Mouse (Mus musculus): ENCODE measurements at regions not wholly inside any gene's neighbourhood (a gene's known extent, or its start where the extent isn't known, plus 50 kb on each side); places are given as distances from the start of the nearest gene placed in this dataset.

DNA sequence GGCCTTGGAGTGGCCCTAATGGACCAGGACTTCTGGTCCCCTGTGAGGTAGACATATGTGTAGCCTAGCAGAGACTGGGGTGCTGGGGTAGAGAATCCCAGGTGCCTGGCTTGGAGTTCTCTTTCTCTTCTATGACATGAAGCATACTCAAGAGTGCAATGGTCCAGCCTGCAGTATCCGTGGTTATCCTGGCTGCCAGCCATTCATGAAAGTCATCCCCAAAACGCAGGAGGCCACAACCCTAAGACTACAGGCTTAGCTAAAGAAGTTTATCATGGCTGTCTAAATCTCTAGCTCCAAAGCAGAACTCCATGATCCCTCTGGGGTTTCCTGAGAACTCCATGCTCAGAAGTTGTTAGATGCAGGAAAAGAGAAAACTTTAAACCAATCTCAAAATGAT lies 117.0 kb downstream of the Chic2 start:
- no peak for TF ChIP-seq CTCF (IDR thresholded peaks at IDR 0.05; ENCODE audit: low read depth)
- no peak for TF ChIP-seq EP300 (IDR thresholded peaks at IDR 0.05; ENCODE audit: low read depth)

All from heart, postnatal 0 days (tissue).